Mouse (Mus musculus): Measurements from ENCODE around the gene Rxrb. TPM values are rescaled to one million over a fixed set of nuclear protein-coding genes. Genes with fewer than 3 reads are reported as not detected.
"Not testable (repeated sequence)": the region's sequence is repeated elsewhere in the genome, so short reads cannot be mapped to it uniquely, and the experiment has no call there.

Gene Rxrb
- polyA plus RNA-seq, 1 experiment from 2014 or later, result 35.7 TPM

- 2% methylated on average over 69 of the region's 87 CpGs for WGBS
- H3K4me1 ChIP-seq (ENCODE audit: insufficient read depth, low read depth, low read length), result no peaks in the 10 kb centered on the region
- H3K9me3 ChIP-seq (ENCODE audit: low read length), result no peaks in the 10 kb centered on the region
- H3K27ac ChIP-seq (ENCODE audit: low read length), result no peak overlapping the region
- H3K9ac ChIP-seq (replicated peaks; ENCODE audit: low read depth), result peak overlapping the region; percentile 52
- no peaks in the 10 kb centered on the region for H3K36me3 ChIP-seq (ENCODE audit: insufficient read depth, low read length)
- no peak for TF ChIP-seq CTCF (IDR thresholded peaks at IDR 0.05)
- TF ChIP-seq EP300 (IDR thresholded peaks at IDR 0.05), result no peak
- peak overlapping the region; percentile 73 for H3K4me3 ChIP-seq (ENCODE audit: low read depth, low read length)
- DNase-seq (ENCODE audit: low spot score) (peak; percentile 37), ATAC-seq (peak; percentile 28)
- H3K4me2 ChIP-seq (replicated peaks; ENCODE audit: low read depth, low read length), result peak overlapping the region; percentile 93
- no peaks in the 10 kb centered on the region for H3K27me3 ChIP-seq (replicated peaks; ENCODE audit: insufficient read depth, low read length)
Observed at GRCm38 (mm10) chr17:33999341-34000149, 32.1 kb upstream of the Rxrb start.

DNA sequence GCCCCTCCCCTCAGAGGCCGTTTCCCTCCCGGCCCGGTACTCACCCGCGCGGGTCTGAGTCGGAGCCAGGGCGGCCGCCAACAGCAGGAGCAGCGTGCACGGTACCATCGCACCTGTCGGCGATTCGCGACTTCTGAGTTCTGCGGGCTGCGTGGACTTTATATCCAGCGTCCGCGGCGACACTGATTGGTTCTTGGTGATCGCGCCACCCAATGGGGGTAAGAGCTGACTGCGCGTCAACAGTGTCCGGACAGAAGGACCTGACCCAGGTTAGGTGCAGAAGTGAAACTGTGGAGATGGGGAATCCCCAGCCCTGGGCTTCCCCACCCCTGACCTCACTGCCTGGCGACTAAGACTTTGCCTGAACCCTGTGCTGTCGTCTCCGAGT is 31.5 kb upstream of the Rxrb start, which contains the start of gene H2-K1:
TSS of gene H2-K1 (minus strand) at position 198 of the 388 bp plus-strand sequence.
- H3K27ac ChIP-seq (ENCODE audit: low read length), result no peak within 1 kb of the TSS
- H3K27me3 ChIP-seq (replicated peaks; ENCODE audit: insufficient read depth, low read length), result no peaks in the 10 kb centered on the region
- ATAC-seq (peak; percentile 99), DNase-seq (ENCODE audit: low spot score) (peak; percentile 97)
- peak within 1 kb of the TSS; percentile 73 for H3K4me3 ChIP-seq (ENCODE audit: low read depth, low read length)
- H3K9me3 ChIP-seq (ENCODE audit: low read length), result no peaks in the 10 kb centered on the region
- peak within 1 kb of the TSS; percentile 93 for H3K4me2 ChIP-seq (replicated peaks; ENCODE audit: low read depth, low read length)
- peak within 1 kb of the TSS; percentile 52 for H3K9ac ChIP-seq (replicated peaks; ENCODE audit: low read depth)
- 2% methylated on average over 24 of the region's 30 CpGs for WGBS
- no peaks in the 10 kb centered on the region for H3K36me3 ChIP-seq (ENCODE audit: insufficient read depth, low read length)
- H3K4me1 ChIP-seq (ENCODE audit: insufficient read depth, low read depth, low read length), result no peaks in the 10 kb centered on the region
- no peak for TF ChIP-seq CTCF (IDR thresholded peaks at IDR 0.05)
- TF ChIP-seq EP300 (IDR thresholded peaks at IDR 0.05), result no peak

DNA sequence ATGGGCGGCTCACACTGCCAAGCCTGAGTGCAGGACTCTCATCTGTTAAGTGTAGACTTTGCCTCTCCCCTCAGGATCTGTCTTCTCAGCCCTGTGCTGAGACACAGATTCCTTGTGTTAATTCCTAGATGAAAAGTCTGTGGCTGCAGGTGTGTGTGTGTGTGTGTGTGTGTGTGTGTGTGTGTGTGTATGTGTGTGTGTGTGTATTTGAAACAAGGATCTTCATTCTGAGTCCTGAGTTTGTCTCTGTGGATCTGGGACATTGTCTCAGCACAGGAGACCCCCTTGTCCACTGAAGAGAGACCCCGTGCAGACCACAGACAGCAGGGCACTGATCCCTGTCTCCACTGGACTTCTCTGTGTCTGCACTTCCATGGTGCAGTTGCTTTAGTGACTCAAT is 30.8 kb upstream of the Rxrb start:
- Histone ChIP-seq H3K4me3 (ENCODE audit: low read depth, low read length) (peak overlapping the region; percentile 73), H3K4me2 (replicated peaks; ENCODE audit: low read depth, low read length) (peak overlapping the region; percentile 93)
- not testable (repeated sequence) for H3K27ac ChIP-seq (ENCODE audit: low read length); H3K27me3 ChIP-seq (replicated peaks; ENCODE audit: insufficient read depth, low read length); H3K9me3 ChIP-seq (ENCODE audit: low read length); DNase-seq (ENCODE audit: low spot score); H3K36me3 ChIP-seq (ENCODE audit: insufficient read depth, low read length); H3K9ac ChIP-seq (replicated peaks; ENCODE audit: low read depth); ATAC-seq; H3K4me1 ChIP-seq (ENCODE audit: insufficient read depth, low read depth, low read length)
- 41% methylated on average over 2 of the region's 2 CpGs for WGBS

GRCm38 (mm10) chr17:34003426-34003825 is 28.2 kb upstream of the Rxrb start:
- no peak overlapping the region for H3K9ac ChIP-seq (replicated peaks; ENCODE audit: low read depth)
- H3K9me3 ChIP-seq (ENCODE audit: low read length), result no peaks in the 10 kb centered on the region
- no peaks in the 10 kb centered on the region for H3K4me1 ChIP-seq (ENCODE audit: insufficient read depth, low read depth, low read length)
- H3K27me3 ChIP-seq (replicated peaks; ENCODE audit: insufficient read depth, low read length), result no peaks in the 10 kb centered on the region
- no peak overlapping the region for H3K27ac ChIP-seq (ENCODE audit: low read length)
- 5% methylated on average over 5 of the region's 5 CpGs for WGBS
- TF ChIP-seq EP300 (IDR thresholded peaks at IDR 0.05) (no peak), CTCF (IDR thresholded peaks at IDR 0.05) (peak; percentile 87)
- H3K4me3 ChIP-seq (ENCODE audit: low read depth, low read length), result no peak overlapping the region
- ATAC-seq (no peak), DNase-seq (ENCODE audit: low spot score) (peak; percentile 15)
- H3K36me3 ChIP-seq (ENCODE audit: insufficient read depth, low read length), result no peaks in the 10 kb centered on the region
- no peak overlapping the region for H3K4me2 ChIP-seq (replicated peaks; ENCODE audit: low read depth, low read length)

GRCm38 (mm10) chr17:34006570-34006969 is 25.0 kb upstream of the Rxrb start:
- ATAC-seq (no peak), DNase-seq (ENCODE audit: low spot score) (no peak)
- TF ChIP-seq CTCF (IDR thresholded peaks at IDR 0.05), result no peak
- no peak for TF ChIP-seq EP300 (IDR thresholded peaks at IDR 0.05)
- H3K27me3 ChIP-seq (replicated peaks; ENCODE audit: insufficient read depth, low read length), result no peaks in the 10 kb centered on the region
- H3K9me3 ChIP-seq (ENCODE audit: low read length), result no peaks in the 10 kb centered on the region
- H3K4me2 ChIP-seq (replicated peaks; ENCODE audit: low read depth, low read length), result no peak overlapping the region
- H3K4me1 ChIP-seq (ENCODE audit: insufficient read depth, low read depth, low read length), result no peaks in the 10 kb centered on the region
- H3K27ac ChIP-seq (ENCODE audit: low read length), result no peak overlapping the region
- H3K9ac ChIP-seq (replicated peaks; ENCODE audit: low read depth), result no peak overlapping the region
- no peaks in the 10 kb centered on the region for H3K36me3 ChIP-seq (ENCODE audit: insufficient read depth, low read length)
- 43% methylated on average over 2 of the region's 2 CpGs for WGBS
- H3K4me3 ChIP-seq (ENCODE audit: low read depth, low read length), result no peak overlapping the region

- Histone ChIP-seq H3K9me3 (ENCODE audit: low read length) (no peaks in the 10 kb centered on the region), H3K27ac (ENCODE audit: low read length) (no peak overlapping the region), H3K4me1 (ENCODE audit: insufficient read depth, low read depth, low read length) (no peaks in the 10 kb centered on the region), H3K27me3 (replicated peaks; ENCODE audit: insufficient read depth, low read length) (no peaks in the 10 kb centered on the region), H3K36me3 (ENCODE audit: insufficient read depth, low read length) (no peaks in the 10 kb centered on the region), H3K4me2 (replicated peaks; ENCODE audit: low read depth, low read length) (no peak overlapping the region), H3K4me3 (ENCODE audit: low read depth, low read length) (no peak overlapping the region), H3K9ac (replicated peaks; ENCODE audit: low read depth) (no peak overlapping the region)
- DNase-seq (ENCODE audit: low spot score) (no peak), ATAC-seq (no peak)
- TF ChIP-seq CTCF (IDR thresholded peaks at IDR 0.05) (no peak), EP300 (IDR thresholded peaks at IDR 0.05) (no peak)
- WGBS, result 70% methylated on average over 5 of the region's 5 CpGs
Observed at GRCm38 (mm10) chr17:34010156-34010555, 21.5 kb upstream of the Rxrb start.

All from lung, postnatal 0 days (tissue).